Mouse (Mus musculus) heart, adult 11 months (tissue): ENCODE results near the gene Ablim2.
A peak's percentile ranks its signal among the peaks of the same experiment; 100 is the strongest.

ENCODE experiments used
- DNase-seq: peaks from one replicate; pipeline ENCODE4 v3.0.0; 2022

The Ablim2 gene

DNA sequence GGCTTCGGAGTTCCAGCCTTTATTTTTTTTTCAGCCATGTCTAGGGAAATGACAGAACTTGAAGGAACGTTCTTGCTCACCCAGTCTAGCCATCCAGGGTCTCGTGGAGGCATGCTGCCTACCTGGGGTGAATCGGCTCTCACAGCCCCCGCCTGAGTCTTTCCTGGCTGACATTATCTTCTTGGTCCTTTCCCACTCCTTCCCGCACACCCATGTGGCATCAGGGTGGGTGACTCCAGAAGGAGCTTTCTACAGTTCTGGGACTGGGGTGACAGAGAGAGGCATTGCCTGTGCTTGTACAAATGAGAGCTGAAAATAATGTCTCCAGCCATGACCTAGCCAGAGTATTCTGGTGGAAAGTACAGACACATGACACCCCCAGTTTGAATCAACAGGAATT, 163.5 kb downstream of the Ablim2 start:
- peak; percentile 91 for DNase-seq

DNA sequence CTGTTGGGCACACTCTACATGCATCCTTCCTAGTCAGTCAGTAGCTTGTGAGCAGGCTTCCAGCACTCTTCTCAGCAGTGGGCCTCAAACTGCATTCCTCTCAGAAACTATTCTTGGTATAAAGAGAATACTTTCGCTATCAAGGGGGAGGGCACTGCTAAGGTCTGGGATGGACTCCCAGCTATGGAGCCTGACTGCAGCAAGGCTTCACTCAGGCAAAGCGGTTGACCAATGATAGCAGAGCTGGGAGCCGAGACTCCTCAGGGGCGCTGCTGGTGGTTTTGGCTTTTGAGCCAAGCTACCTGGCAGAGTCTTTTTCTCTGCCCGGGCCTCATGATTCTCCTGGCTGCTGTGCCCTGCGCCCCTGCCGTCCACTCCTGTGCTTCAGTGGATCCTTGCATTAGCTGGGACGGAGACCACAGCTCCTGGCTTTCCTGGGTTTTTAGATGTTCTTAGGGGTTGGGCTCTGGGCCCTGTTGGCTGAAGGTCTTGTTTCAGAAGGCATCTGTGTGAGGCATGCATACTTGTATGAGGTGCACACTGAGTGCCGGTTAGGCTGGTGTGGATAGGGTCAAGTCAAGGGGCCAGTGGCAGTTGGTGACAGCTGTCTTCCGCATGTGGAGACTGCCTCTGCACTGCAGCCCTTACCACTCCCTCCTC, 164.0 kb downstream of the Ablim2 start:
- DNase-seq, result peak; percentile 98

DNA sequence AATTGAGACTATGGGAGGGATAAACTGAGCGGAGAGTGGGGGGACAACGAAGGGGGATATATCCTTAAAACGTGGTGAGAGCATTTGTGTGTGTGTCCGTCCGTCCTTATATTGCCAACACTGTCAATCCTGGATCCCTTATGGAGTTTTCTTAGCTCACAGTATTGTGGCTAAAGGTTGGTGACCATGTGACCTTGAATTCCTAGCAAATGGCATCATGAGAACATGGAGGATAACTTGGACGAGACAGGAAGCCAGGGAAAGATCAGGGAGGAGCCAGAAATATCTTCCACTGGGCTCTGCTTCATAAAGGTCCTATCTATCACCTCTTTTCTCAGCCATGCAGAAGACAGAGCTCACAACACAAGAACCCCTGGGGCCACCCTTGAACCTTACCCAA, 165.8 kb downstream of the Ablim2 start:
- peak; percentile 86 for DNase-seq

DNA sequence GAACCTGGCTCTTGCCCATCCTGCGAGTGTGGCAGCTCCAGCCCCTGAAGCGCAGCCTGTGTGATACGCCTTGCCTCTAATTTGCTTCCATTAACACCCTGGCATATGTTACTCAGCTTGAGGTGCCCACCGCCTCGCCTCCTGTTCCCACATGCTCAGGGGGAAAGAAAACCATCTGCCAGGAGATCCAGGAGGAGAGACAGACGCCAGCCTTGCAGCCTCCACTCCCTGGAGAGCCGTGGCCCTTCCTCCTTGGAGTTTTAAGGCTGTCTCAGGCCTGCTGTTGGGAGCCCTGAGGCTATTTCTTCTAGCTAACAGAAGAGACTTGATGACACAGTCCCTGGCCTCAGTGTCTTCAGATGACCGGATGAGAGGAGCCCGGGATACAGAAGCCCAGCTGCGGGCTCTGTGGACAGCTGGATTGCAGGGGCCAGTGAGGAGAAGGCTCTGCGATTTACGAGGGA, 167.5 kb downstream of the Ablim2 start:
- peak; percentile 97 for DNase-seq

DNA sequence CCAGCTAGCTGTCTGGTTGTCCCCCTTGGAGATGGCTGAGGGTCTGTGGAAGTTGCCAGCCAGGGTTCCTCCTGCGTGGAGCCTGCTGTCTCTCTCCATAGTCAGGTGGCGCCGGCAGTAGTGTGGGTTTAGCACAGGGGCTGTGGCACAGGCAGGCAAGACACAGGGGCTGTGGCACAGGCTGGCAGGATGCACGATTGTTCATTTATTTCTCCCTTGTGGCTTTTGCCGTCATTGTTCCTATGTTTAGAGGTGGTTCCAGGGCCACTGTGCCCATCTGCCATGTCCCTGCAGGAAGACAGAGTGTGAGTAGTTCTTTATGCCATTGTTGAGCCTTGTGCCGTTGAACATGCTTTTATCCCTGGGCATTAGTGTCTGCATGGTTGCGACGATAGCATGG, 168.8 kb downstream of the Ablim2 start:
- DNase-seq, result peak; percentile 85

DNA sequence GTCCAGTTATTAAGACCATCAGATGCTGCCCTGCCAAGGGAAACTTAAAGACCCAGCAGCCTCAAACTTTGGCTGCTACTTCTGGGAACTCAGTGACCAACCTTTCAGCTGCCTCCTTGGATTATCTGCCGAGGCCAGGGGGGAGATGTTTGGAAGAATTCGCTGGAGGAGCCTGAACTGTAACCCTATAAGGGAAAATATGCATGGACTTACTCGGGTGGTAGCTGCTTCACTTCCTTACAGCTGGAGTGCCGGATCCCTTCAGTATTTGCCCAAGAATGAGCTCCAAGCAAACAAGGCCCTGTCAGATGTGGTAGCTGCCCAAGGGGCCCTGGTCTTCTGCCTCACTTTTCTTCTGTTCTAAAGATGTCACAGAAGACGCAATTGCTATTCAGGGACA, 173.6 kb downstream of the Ablim2 start:
- no peak for DNase-seq

DNA sequence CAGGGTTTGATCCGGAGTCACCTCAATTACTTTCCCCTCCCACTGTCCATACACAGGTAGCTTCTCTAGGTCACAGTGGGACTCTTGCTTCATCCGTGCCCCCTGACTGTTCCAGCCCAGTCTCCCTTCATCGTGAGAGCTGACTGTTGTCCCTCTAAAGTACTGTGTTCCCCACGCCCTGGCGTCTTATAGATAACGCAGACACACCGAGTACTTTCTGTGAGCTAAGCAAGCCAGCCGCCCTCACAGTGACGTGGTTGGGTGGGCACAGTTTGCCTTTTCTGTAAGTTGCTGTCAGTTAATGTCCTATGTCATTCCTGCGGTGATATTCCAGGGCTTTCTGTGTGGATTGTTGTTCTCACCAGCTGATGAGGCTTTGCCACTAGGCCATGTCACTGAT, 175.4 kb downstream of the Ablim2 start:
- no peak for DNase-seq
